Mouse (Mus musculus) myocyte (in vitro differentiated cells): ENCODE data around the gene Rgs6. TPM values are rescaled to one million over a fixed set of nuclear protein-coding genes. Genes with fewer than 3 reads are reported as not detected.

ENCODE experiments used
- H3K27me3 ChIP-seq: one replicate; pipeline ENCODE4 v1.6.1; 2011; ENCODE audit not compliant: control insufficient read depth, insufficient read depth, insufficient read length
- H3K36me3 ChIP-seq: one replicate; pipeline ENCODE4 v1.6.1; 2011; ENCODE audit not compliant: control insufficient read depth, insufficient read depth
- H3K4me2 ChIP-seq: one replicate; pipeline ENCODE4 v1.6.1; 2011; ENCODE audit warnings: low read depth, control low read depth
- H3K4me3 ChIP-seq: one replicate; pipeline ENCODE4 v1.5.1; 2011; ENCODE audit warnings: mild to moderate bottlenecking, control low read depth, moderate library complexity
- H3K79me2 ChIP-seq: one replicate; pipeline ENCODE4 v1.6.1; 2011; ENCODE audit not compliant: control insufficient read depth, insufficient read depth
- H3ac ChIP-seq: one replicate; pipeline ENCODE4 v1.6.1; 2011; ENCODE audit not compliant: control insufficient read depth, insufficient read length
- CEBPB ChIP-seq: IDR thresholded peaks from 2 replicates; pipeline ENCODE4 v1.6.1; 2011; ENCODE audit warnings: mild to moderate bottlenecking, moderate library complexity; ENCODE audit not compliant: poor library complexity, insufficient read depth, severe bottlenecking
- E2F4 ChIP-seq: IDR thresholded peaks from one replicate; pipeline ENCODE4 v1.6.1; 2011; ENCODE audit warnings: mild to moderate bottlenecking, control low read depth, moderate library complexity; ENCODE audit not compliant: insufficient read depth
- MAX ChIP-seq: IDR thresholded peaks from one replicate; pipeline ENCODE4 v1.6.1; 2011; ENCODE audit warnings: low read depth, mild to moderate bottlenecking, control low read depth
- MYOD1 ChIP-seq, 3 experiments: IDR thresholded peaks; one replicate each; pipeline ENCODE4 v1.6.1; 2011; ENCODE audit warnings: control low read depth in 2 of 3, low read depth in 2 of 3, mild to moderate bottlenecking in 2 of 3, moderate library complexity in 1 of 3; ENCODE audit not compliant: insufficient read length in 2 of 3, control insufficient read depth in 1 of 3
- MYOG ChIP-seq, 3 experiments: IDR thresholded peaks; one replicate each; pipeline ENCODE4 v1.6.1; 2011; ENCODE audit warnings: control low read depth in 2 of 3, low read depth in 2 of 3, mild to moderate bottlenecking in 2 of 3; ENCODE audit not compliant: insufficient read length in 2 of 3, control insufficient read depth in 1 of 3, insufficient read depth in 1 of 3
- POLR2A ChIP-seq: IDR thresholded peaks from one replicate; pipeline ENCODE4 v1.6.1; 2011; ENCODE audit warnings: low read depth, mild to moderate bottlenecking, control low read depth, moderate library complexity; ENCODE audit not compliant: insufficient read length
- POLR2AphosphoS2 ChIP-seq: IDR thresholded peaks from one replicate; pipeline ENCODE4 v1.6.1; 2011; ENCODE audit warnings: low read depth, control low read depth; ENCODE audit not compliant: insufficient read length
- REST ChIP-seq: IDR thresholded peaks from one replicate; pipeline ENCODE4 v1.6.1; 2011; ENCODE audit warnings: mild to moderate bottlenecking, control low read depth, moderate library complexity; ENCODE audit not compliant: insufficient read depth, insufficient read length
- SRF ChIP-seq: IDR thresholded peaks from one replicate; pipeline ENCODE4 v1.6.1; 2011; ENCODE audit warnings: low read depth; ENCODE audit not compliant: control insufficient read depth, insufficient read length
- TCF12 ChIP-seq: IDR thresholded peaks from one replicate; pipeline ENCODE4 v1.6.1; 2011; ENCODE audit warnings: mild to moderate bottlenecking, control low read depth; ENCODE audit not compliant: poor library complexity, insufficient read depth, severe bottlenecking
- TCF3 ChIP-seq: IDR thresholded peaks from one replicate; pipeline ENCODE4 v1.6.1; 2011; ENCODE audit warnings: low read depth, control low read depth; ENCODE audit not compliant: insufficient read length
- USF1 ChIP-seq: IDR thresholded peaks from one replicate; pipeline ENCODE4 v1.6.1; 2011; ENCODE audit warnings: low read depth, mild to moderate bottlenecking, control low read depth, moderate library complexity
- polyA plus RNA-seq: library from polyadenylated mRNA; unstranded; fragments of >200 nt; fragmentation: generic; extraction: Trizol; gene quantifications from one replicate; pipeline ENCODE4 v1.2.1, GENCODE M21; 2012; ENCODE audit warnings: missing spikeins

Gene Rgs6
- polyA plus RNA-seq, 1 experiment, result not detected

GRCm38 (mm10) chr12:82768726-82769125 lies 180.6 kb downstream of the Rgs6 start:
- H3K36me3 ChIP-seq, result no peaks in the 10 kb centered on the region
- TF ChIP-seq TCF3 (no peak), TCF12 (no peak), MAX (no peak), MYOG (IDR thresholded peaks at IDR 0.05; ENCODE audit: control insufficient read depth in 1 of 3, insufficient read depth in 1 of 3, insufficient read length in 2 of 3, low read depth in 2 of 3) (no peak), USF1 (no peak), POLR2AphosphoS2 (no peak), MYOD1 (IDR thresholded peaks at IDR 0.05; ENCODE audit: control insufficient read depth in 1 of 3, insufficient read length in 2 of 3, low read depth in 2 of 3) (no peak), POLR2A (no peak), SRF (no peak)
- H3K4me2 ChIP-seq, result no peak overlapping the region
- H3ac ChIP-seq, result no peak overlapping the region
- H3K4me3 ChIP-seq, result no peak overlapping the region
- H3K79me2 ChIP-seq, result no peaks in the 10 kb centered on the region
- H3K27me3 ChIP-seq, result no peaks in the 10 kb centered on the region

- Histone ChIP-seq H3K4me3 (no peak overlapping the region), H3K79me2 (no peaks in the 10 kb centered on the region), H3K27me3 (no peaks in the 10 kb centered on the region), H3K36me3 (no peaks in the 10 kb centered on the region), H3K4me2 (no peak overlapping the region), H3ac (no peak overlapping the region)
- TF ChIP-seq E2F4 (no peak), REST (no peak), SRF (no peak), USF1 (no peak), MYOG (IDR thresholded peaks at IDR 0.05; ENCODE audit: control insufficient read depth in 1 of 3, insufficient read depth in 1 of 3, insufficient read length in 2 of 3, low read depth in 2 of 3) (no peak), POLR2A (no peak), MYOD1 (IDR thresholded peaks at IDR 0.05; ENCODE audit: control insufficient read depth in 1 of 3, insufficient read length in 2 of 3, low read depth in 2 of 3) (no peak), CEBPB (no peak), MAX (no peak), TCF3 (no peak), TCF12 (no peak), POLR2AphosphoS2 (no peak)
Measured at GRCm38 (mm10) chr12:82772215-82772614, 184.1 kb downstream of the Rgs6 start.

- no peaks in the 10 kb centered on the region for H3K36me3 ChIP-seq
- H3K79me2 ChIP-seq, result no peaks in the 10 kb centered on the region
- no peak overlapping the region for H3K4me2 ChIP-seq
- H3K4me3 ChIP-seq, result no peak overlapping the region
- no peaks in the 10 kb centered on the region for H3K27me3 ChIP-seq
- TF ChIP-seq POLR2AphosphoS2 (no peak), MYOG (IDR thresholded peaks at IDR 0.05; ENCODE audit: control insufficient read depth in 1 of 3, insufficient read depth in 1 of 3, insufficient read length in 2 of 3, low read depth in 2 of 3) (no peak), TCF3 (no peak), E2F4 (no peak), MYOD1 (IDR thresholded peaks at IDR 0.05; ENCODE audit: control insufficient read depth in 1 of 3, insufficient read length in 2 of 3, low read depth in 2 of 3) (no peak), REST (no peak), SRF (no peak), CEBPB (no peak), USF1 (no peak), TCF12 (no peak)
- H3ac ChIP-seq, result no peak overlapping the region
Measured at GRCm38 (mm10) chr12:82774576-82774975, 186.5 kb downstream of the Rgs6 start.

GRCm38 (mm10) chr12:82776686-82777085 lies 188.6 kb downstream of the Rgs6 start:
- H3K79me2 ChIP-seq, result no peaks in the 10 kb centered on the region
- no peaks in the 10 kb centered on the region for H3K36me3 ChIP-seq
- no peak overlapping the region for H3K4me2 ChIP-seq
- H3ac ChIP-seq, result no peak overlapping the region
- no peak overlapping the region for H3K4me3 ChIP-seq
- no peak for TF ChIP-seq CEBPB
- TF ChIP-seq E2F4, result no peak
- no peak for TF ChIP-seq REST
- no peak for TF ChIP-seq MYOD1 (IDR thresholded peaks at IDR 0.05; ENCODE audit: control insufficient read depth in 1 of 3, insufficient read length in 2 of 3, low read depth in 2 of 3)
- no peak for TF ChIP-seq MYOG (IDR thresholded peaks at IDR 0.05; ENCODE audit: control insufficient read depth in 1 of 3, insufficient read depth in 1 of 3, insufficient read length in 2 of 3, low read depth in 2 of 3)
- TF ChIP-seq USF1, result no peak
- no peak for TF ChIP-seq SRF
- TF ChIP-seq MAX, result no peak
- TF ChIP-seq TCF3, result no peak
- TF ChIP-seq POLR2AphosphoS2, result no peak
- no peak for TF ChIP-seq TCF12
- TF ChIP-seq POLR2A, result no peak
- H3K27me3 ChIP-seq, result no peaks in the 10 kb centered on the region

- Histone ChIP-seq H3K79me2 (no peaks in the 10 kb centered on the region), H3ac (no peak overlapping the region), H3K4me2 (no peak overlapping the region), H3K27me3 (no peaks in the 10 kb centered on the region), H3K4me3 (no peak overlapping the region), H3K36me3 (no peaks in the 10 kb centered on the region)
- TF ChIP-seq MYOD1 (IDR thresholded peaks at IDR 0.05; ENCODE audit: control insufficient read depth in 1 of 3, insufficient read length in 2 of 3, low read depth in 2 of 3) (no peak), REST (no peak)
Measured at GRCm38 (mm10) chr12:82780936-82781335, 192.8 kb downstream of the Rgs6 start.
